Mouse (Mus musculus) hindbrain, postnatal 0 days (tissue): ENCODE measurements around the gene Ptger2. TPM values are rescaled to one million over a fixed set of nuclear protein-coding genes. Genes with fewer than 3 reads are reported as not detected.
"Not testable (repeated sequence)": the region's sequence is repeated elsewhere in the genome, so short reads cannot be mapped to it uniquely, and the experiment has no call there.

Source experiments
- ATAC-seq: fragments of 200-750 bp; cut with Nextera tagmentation; 2 replicates; pipeline ENCODE4 v1.8.0; 2017; ENCODE audit warnings: mild to moderate bottlenecking, moderate TSS enrichment, moderate library complexity
- DNase-seq: peaks from one replicate; pipeline ENCODE4 v3.0.0-alpha.2; 2015; ENCODE audit warnings: low spot score
- H3K27ac ChIP-seq: fragments of 300-500 bp; sonication (generic); 2 replicates; pipeline ENCODE4 v1.5.1; 2014; ENCODE audit warnings: mild to moderate bottlenecking
- H3K27me3 ChIP-seq: fragments of 300-500 bp; sonication (generic); 2 replicates; pipeline ENCODE4 v1.6.1; 2014; ENCODE audit warnings: low read length, mixed read lengths; ENCODE audit not compliant: insufficient read depth
- H3K36me3 ChIP-seq: fragments of 300-500 bp; sonication (generic); 2 replicates; pipeline ENCODE4 v1.6.1; 2014; ENCODE audit warnings: low read length, mixed read lengths; ENCODE audit not compliant: insufficient read depth
- H3K4me1 ChIP-seq: fragments of 300-500 bp; sonication (generic); 2 replicates; pipeline ENCODE4 v1.6.1; 2014; ENCODE audit warnings: antibody characterized with exemption, low read length, mixed read lengths; ENCODE audit not compliant: insufficient read depth
- H3K4me2 ChIP-seq: fragments of 300-500 bp; sonication (generic); 2 replicates; pipeline ENCODE4 v1.6.1; 2014; ENCODE audit warnings: low read depth, mild to moderate bottlenecking, low read length, moderate library complexity, mixed read lengths
- H3K4me3 ChIP-seq: fragments of 300-500 bp; sonication (generic); 2 replicates; pipeline ENCODE4 v1.5.1; 2014; ENCODE audit warnings: low read length
- H3K9ac ChIP-seq: fragments of 300-500 bp; sonication (generic); replicated peaks from 2 replicates; pipeline ENCODE4 v1.6.1; 2014; ENCODE audit warnings: mild to moderate bottlenecking, low read length, moderate library complexity, mixed read lengths
- H3K9me3 ChIP-seq: fragments of 300-500 bp; sonication (generic); 2 replicates; pipeline ENCODE4 v1.6.1; 2016; ENCODE audit warnings: low read length, mixed read lengths
- CTCF ChIP-seq: IDR thresholded peaks from 2 replicates; pipeline ENCODE4 v1.5.1; 2016; ENCODE audit warnings: antibody characterized with exemption, control low read depth, low read depth
- WGBS: fragments of 180-500 bp; shearing (Covaris S2); extraction: QIAGEN DNeasy Blood & Tissue Kit; methylation state at CpG from one replicate; pipeline ENCODE4 v1.1.7; 2014; 5-methylcytosine and 5-hydroxymethylcytosine counted together
- polyA plus RNA-seq: library from polyadenylated mRNA; unstranded; fragments of >200 nt; fragmentation: Nextera tagmentation; extraction: Ambion mirVana; gene quantifications from 2 replicates; pipeline ENCODE4 v1.2.1, GENCODE M21; 2015
- total RNA-seq: library from RNA; depleted of rRNA; stranded (reverse); fragments of >200 nt; gene quantifications from 2 replicates; pipeline ENCODE4 v1.2.3, GENCODE M21; 2014; rRNA removed

Gene Ptger2
- total RNA-seq: 1.0 and 1.7 TPM in 2 replicates
- polyA plus RNA-seq: 0.68 and 0.72 TPM in 2 replicates

GRCm38 (mm10) chr14:44987674-44988355 lies at the start of gene Ptger2:
Gene Ptger2 (plus strand): TSS chr14:44988195.
- H3K4me1 ChIP-seq: peaks cover 11% of the 10 kb centered on the region
- peak; percentile 10 for DNase-seq
- H3K9me3 ChIP-seq, H3K36me3 ChIP-seq, ATAC-seq, H3K27ac ChIP-seq, H3K27me3 ChIP-seq: not testable (repeated sequence)
- H3K4me3 ChIP-seq: peak within 1 kb of the TSS; percentile 47
- peak within 1 kb of the TSS; percentile 95 for H3K4me2 ChIP-seq
- H3K9ac ChIP-seq: peak within 1 kb of the TSS; percentile 44
- WGBS: 22% methylated on average over 5 of the region's 6 CpGs

GRCm38 (mm10) chr14:44960746-44961145 lies 27.2 kb upstream of the Ptger2 start:
- Histone ChIP-seq H3K9ac (no peak overlapping the region), H3K4me3 (no peak overlapping the region), H3K9me3 (no peaks in the 10 kb centered on the region), H3K4me2 (no peak overlapping the region), H3K27me3 (no peaks in the 10 kb centered on the region), H3K36me3 (no peaks in the 10 kb centered on the region), H3K4me1 (no peaks in the 10 kb centered on the region), H3K27ac (no peak overlapping the region)
- ATAC-seq (no peak), DNase-seq (peak; percentile 25)
- 65% methylated on average over 1 of the region's 1 CpGs for WGBS
- TF ChIP-seq CTCF: no peak

- not testable (repeated sequence) for H3K9ac ChIP-seq, H3K27ac ChIP-seq, H3K36me3 ChIP-seq, H3K27me3 ChIP-seq, H3K4me1 ChIP-seq, H3K9me3 ChIP-seq, H3K4me2 ChIP-seq, H3K4me3 ChIP-seq
- peak; percentile 63 for ATAC-seq
- peak; percentile 69 for DNase-seq
- peak; percentile 69 for TF ChIP-seq CTCF
- WGBS: 4% methylated on average over 4 of the region's 4 CpGs
Observed at GRCm38 (mm10) chr14:44977278-44977677, 10.7 kb upstream of the Ptger2 start.

- Histone ChIP-seq H3K9ac (no peak overlapping the region), H3K36me3 (no peaks in the 10 kb centered on the region), H3K4me2 (no peak overlapping the region), H3K4me3 (no peak overlapping the region), H3K4me1 (no peaks in the 10 kb centered on the region), H3K27me3 (no peaks in the 10 kb centered on the region), H3K27ac (no peak overlapping the region), H3K9me3 (no peaks in the 10 kb centered on the region)
- 45% methylated on average over 3 of the region's 3 CpGs for WGBS
- peak; percentile 63 for TF ChIP-seq CTCF
- peak; percentile 43 for DNase-seq
- 0 out of 2 replicates have a peak, but pooled peaks have one; percentile 47 for ATAC-seq
Observed at GRCm38 (mm10) chr14:44979887-44980286, 8.1 kb upstream of the Ptger2 start.

GRCm38 (mm10) chr14:44981490-44981889 lies 6.5 kb upstream of the Ptger2 start:
- no peak for ATAC-seq
- 11% methylated on average over 4 of the region's 4 CpGs for WGBS

GRCm38 (mm10) chr14:44984106-44984505 lies 3.9 kb upstream of the Ptger2 start:
- Histone ChIP-seq H3K4me1 (peaks cover 8% of the 10 kb centered on the region), H3K9me3 (no peaks in the 10 kb centered on the region), H3K36me3 (no peaks in the 10 kb centered on the region), H3K4me2 (no peak overlapping the region), H3K27me3 (no peaks in the 10 kb centered on the region), H3K27ac (no peak overlapping the region), H3K9ac (no peak overlapping the region), H3K4me3 (no peak overlapping the region)
- TF ChIP-seq CTCF: no peak
- DNase-seq (no peak), ATAC-seq (no peak)
- WGBS: 34% methylated on average over 9 of the region's 9 CpGs

More at GRCm38 (mm10) chr14:44981490-44981889, 6.5 kb upstream of the Ptger2 start:
- Histone ChIP-seq H3K4me3 (no peak overlapping the region), H3K9me3 (no peaks in the 10 kb centered on the region), H3K9ac (no peak overlapping the region), H3K4me1 (no peaks in the 10 kb centered on the region), H3K27me3 (no peaks in the 10 kb centered on the region), H3K36me3 (no peaks in the 10 kb centered on the region), H3K4me2 (no peak overlapping the region), H3K27ac (no peak overlapping the region)
- peak; percentile 61 for TF ChIP-seq CTCF
- DNase-seq: peak; percentile 75

GRCm38 (mm10) chr14:44986248-44986647 lies 1.7 kb upstream of the Ptger2 start:
- Histone ChIP-seq H3K27ac (no peak overlapping the region), H3K9ac (no peak overlapping the region), H3K27me3 (0 out of 2 replicates have a peak, but pooled peaks cover 4% of the 10 kb centered on the region), H3K36me3 (no peaks in the 10 kb centered on the region), H3K4me1 (peaks cover 11% of the 10 kb centered on the region), H3K9me3 (no peaks in the 10 kb centered on the region), H3K4me2 (no peak overlapping the region), H3K4me3 (no peak overlapping the region)
- ATAC-seq: no peak
- TF ChIP-seq CTCF: no peak
- DNase-seq: no peak
